Mouse (Mus musculus) myocyte (in vitro differentiated cells): Measurements from ENCODE around the gene Itpr2. TPM values are rescaled to one million over a fixed set of nuclear protein-coding genes. Genes with fewer than 3 reads are reported as not detected.
A peak's percentile ranks its signal among the peaks of the same experiment; 100 is the strongest.

ENCODE experiments used
- H3K27me3 ChIP-seq: one replicate; pipeline ENCODE4 v1.6.1; 2011; ENCODE audit not compliant: control insufficient read depth, insufficient read depth, insufficient read length
- H3K36me3 ChIP-seq: one replicate; pipeline ENCODE4 v1.6.1; 2011; ENCODE audit not compliant: control insufficient read depth, insufficient read depth
- H3K4me2 ChIP-seq: one replicate; pipeline ENCODE4 v1.6.1; 2011; ENCODE audit warnings: low read depth, control low read depth
- H3K4me3 ChIP-seq: one replicate; pipeline ENCODE4 v1.5.1; 2011; ENCODE audit warnings: mild to moderate bottlenecking, control low read depth, moderate library complexity
- H3K79me2 ChIP-seq: one replicate; pipeline ENCODE4 v1.6.1; 2011; ENCODE audit not compliant: control insufficient read depth, insufficient read depth
- H3ac ChIP-seq: one replicate; pipeline ENCODE4 v1.6.1; 2011; ENCODE audit not compliant: control insufficient read depth, insufficient read length
- CEBPB ChIP-seq: IDR thresholded peaks from 2 replicates; pipeline ENCODE4 v1.6.1; 2011; ENCODE audit warnings: mild to moderate bottlenecking, moderate library complexity; ENCODE audit not compliant: poor library complexity, insufficient read depth, severe bottlenecking
- E2F4 ChIP-seq: IDR thresholded peaks from one replicate; pipeline ENCODE4 v1.6.1; 2011; ENCODE audit warnings: mild to moderate bottlenecking, control low read depth, moderate library complexity; ENCODE audit not compliant: insufficient read depth
- MAX ChIP-seq: IDR thresholded peaks from one replicate; pipeline ENCODE4 v1.6.1; 2011; ENCODE audit warnings: low read depth, mild to moderate bottlenecking, control low read depth
- MYOD1 ChIP-seq, 3 experiments: IDR thresholded peaks; one replicate each; pipeline ENCODE4 v1.6.1; 2011; ENCODE audit warnings: control low read depth in 2 of 3, low read depth in 2 of 3, mild to moderate bottlenecking in 2 of 3, moderate library complexity in 1 of 3; ENCODE audit not compliant: insufficient read length in 2 of 3, control insufficient read depth in 1 of 3
- MYOG ChIP-seq, 3 experiments: IDR thresholded peaks; one replicate each; pipeline ENCODE4 v1.6.1; 2011; ENCODE audit warnings: control low read depth in 2 of 3, low read depth in 2 of 3, mild to moderate bottlenecking in 2 of 3; ENCODE audit not compliant: insufficient read length in 2 of 3, control insufficient read depth in 1 of 3, insufficient read depth in 1 of 3
- POLR2A ChIP-seq: IDR thresholded peaks from one replicate; pipeline ENCODE4 v1.6.1; 2011; ENCODE audit warnings: low read depth, mild to moderate bottlenecking, control low read depth, moderate library complexity; ENCODE audit not compliant: insufficient read length
- POLR2AphosphoS2 ChIP-seq: IDR thresholded peaks from one replicate; pipeline ENCODE4 v1.6.1; 2011; ENCODE audit warnings: low read depth, control low read depth; ENCODE audit not compliant: insufficient read length
- REST ChIP-seq: IDR thresholded peaks from one replicate; pipeline ENCODE4 v1.6.1; 2011; ENCODE audit warnings: mild to moderate bottlenecking, control low read depth, moderate library complexity; ENCODE audit not compliant: insufficient read depth, insufficient read length
- SRF ChIP-seq: IDR thresholded peaks from one replicate; pipeline ENCODE4 v1.6.1; 2011; ENCODE audit warnings: low read depth; ENCODE audit not compliant: control insufficient read depth, insufficient read length
- TCF12 ChIP-seq: IDR thresholded peaks from one replicate; pipeline ENCODE4 v1.6.1; 2011; ENCODE audit warnings: mild to moderate bottlenecking, control low read depth; ENCODE audit not compliant: poor library complexity, insufficient read depth, severe bottlenecking
- TCF3 ChIP-seq: IDR thresholded peaks from one replicate; pipeline ENCODE4 v1.6.1; 2011; ENCODE audit warnings: low read depth, control low read depth; ENCODE audit not compliant: insufficient read length
- USF1 ChIP-seq: IDR thresholded peaks from one replicate; pipeline ENCODE4 v1.6.1; 2011; ENCODE audit warnings: low read depth, mild to moderate bottlenecking, control low read depth, moderate library complexity
- polyA plus RNA-seq: library from polyadenylated mRNA; unstranded; fragments of >200 nt; fragmentation: generic; extraction: Trizol; gene quantifications from one replicate; pipeline ENCODE4 v1.2.1, GENCODE M21; 2012; ENCODE audit warnings: missing spikeins

Itpr2 gene
- polyA plus RNA-seq, 1 experiment: 4.7 TPM

GRCm38 (mm10) chr6:146502856-146503255 is 833 bp upstream of the Itpr2 start:
- H3K79me2 ChIP-seq: peaks cover 5% of the 10 kb centered on the region
- H3K36me3 ChIP-seq: no peaks in the 10 kb centered on the region
- TF ChIP-seq SRF: no peak
- TF ChIP-seq TCF12: no peak
- no peak for TF ChIP-seq POLR2A
- no peak for TF ChIP-seq MAX
- no peak for TF ChIP-seq CEBPB
- peak in 1 of 3 experiments; percentile 19 for TF ChIP-seq MYOD1 (IDR thresholded peaks at IDR 0.05; ENCODE audit: control insufficient read depth in 1 of 3, insufficient read length in 2 of 3, low read depth in 2 of 3)
- H3ac ChIP-seq: peak overlapping the region; percentile 2
- H3K4me3 ChIP-seq: peak overlapping the region; percentile 70
- H3K27me3 ChIP-seq: no peaks in the 10 kb centered on the region
- peak overlapping the region; percentile 70 for H3K4me2 ChIP-seq

- H3K27me3 ChIP-seq: no peaks in the 10 kb centered on the region
- no peak for TF ChIP-seq USF1
- no peak for TF ChIP-seq MYOG (IDR thresholded peaks at IDR 0.05; ENCODE audit: control insufficient read depth in 1 of 3, insufficient read depth in 1 of 3, insufficient read length in 2 of 3, low read depth in 2 of 3)
- no peak for TF ChIP-seq POLR2A
- TF ChIP-seq TCF3: no peak
- TF ChIP-seq MAX: no peak
- H3K4me3 ChIP-seq: peak overlapping the region; percentile 70
- peak overlapping the region; percentile 81 for H3K4me2 ChIP-seq
- H3K36me3 ChIP-seq: no peaks in the 10 kb centered on the region
- H3ac ChIP-seq: peak overlapping the region; percentile 2
- H3K79me2 ChIP-seq: peaks cover 5% of the 10 kb centered on the region
Observed at GRCm38 (mm10) chr6:146501316-146501865, 632 bp downstream of the Itpr2 start.

GRCm38 (mm10) chr6:146500771-146501170 is 1.3 kb downstream of the Itpr2 start:
- TF ChIP-seq MYOD1 (IDR thresholded peaks at IDR 0.05; ENCODE audit: control insufficient read depth in 1 of 3, insufficient read length in 2 of 3, low read depth in 2 of 3) (no peak), MYOG (IDR thresholded peaks at IDR 0.05; ENCODE audit: control insufficient read depth in 1 of 3, insufficient read depth in 1 of 3, insufficient read length in 2 of 3, low read depth in 2 of 3) (no peak), MAX (no peak), TCF12 (no peak), REST (no peak), TCF3 (no peak)
- Histone ChIP-seq H3ac (no peak overlapping the region), H3K4me3 (peak overlapping the region; percentile 70), H3K36me3 (no peaks in the 10 kb centered on the region), H3K79me2 (peaks cover 5% of the 10 kb centered on the region), H3K4me2 (peak overlapping the region; percentile 81), H3K27me3 (no peaks in the 10 kb centered on the region)

- Histone ChIP-seq H3ac (no peak overlapping the region), H3K4me3 (peak overlapping the region; percentile 70), H3K27me3 (no peaks in the 10 kb centered on the region), H3K4me2 (peak overlapping the region; percentile 81), H3K79me2 (peaks cover 5% of the 10 kb centered on the region), H3K36me3 (no peaks in the 10 kb centered on the region)
- TF ChIP-seq REST: no peak
- no peak for TF ChIP-seq POLR2A
- TF ChIP-seq TCF3: no peak
- no peak for TF ChIP-seq CEBPB
- no peak for TF ChIP-seq E2F4
- TF ChIP-seq TCF12: no peak
- TF ChIP-seq POLR2AphosphoS2: no peak
- TF ChIP-seq MYOD1 (IDR thresholded peaks at IDR 0.05; ENCODE audit: control insufficient read depth in 1 of 3, insufficient read length in 2 of 3, low read depth in 2 of 3): no peak
- no peak for TF ChIP-seq USF1
- no peak for TF ChIP-seq MAX
- TF ChIP-seq SRF: no peak
- no peak for TF ChIP-seq MYOG (IDR thresholded peaks at IDR 0.05; ENCODE audit: control insufficient read depth in 1 of 3, insufficient read depth in 1 of 3, insufficient read length in 2 of 3, low read depth in 2 of 3)
Observed at GRCm38 (mm10) chr6:146500206-146500605, 1.8 kb downstream of the Itpr2 start.

GRCm38 (mm10) chr6:146499566-146499965 is 2.5 kb downstream of the Itpr2 start:
- H3K27me3 ChIP-seq: no peaks in the 10 kb centered on the region
- no peaks in the 10 kb centered on the region for H3K36me3 ChIP-seq
- H3K4me2 ChIP-seq: peak overlapping the region; percentile 24
- H3K4me3 ChIP-seq: no peak overlapping the region
- no peak overlapping the region for H3ac ChIP-seq
- peaks cover 5% of the 10 kb centered on the region for H3K79me2 ChIP-seq
- TF ChIP-seq MAX (no peak), MYOG (IDR thresholded peaks at IDR 0.05; ENCODE audit: control insufficient read depth in 1 of 3, insufficient read depth in 1 of 3, insufficient read length in 2 of 3, low read depth in 2 of 3) (no peak), TCF3 (no peak), POLR2AphosphoS2 (no peak), POLR2A (no peak), CEBPB (no peak), USF1 (no peak), E2F4 (no peak), SRF (no peak)
